Mouse (Mus musculus) forebrain, embryonic 13.5 days (tissue): ENCODE results near the gene 5031439G07Rik. TPM values are rescaled to one million over a fixed set of nuclear protein-coding genes. Genes with fewer than 3 reads are reported as not detected.

ENCODE experiments used
- ATAC-seq: fragments of 200-750 bp; cut with Nextera tagmentation; 2 replicates; pipeline ENCODE4 v1.8.0; 2017
- H3K27ac ChIP-seq: fragments of 300-500 bp; sonication (generic); 2 replicates; pipeline ENCODE4 v1.5.1; 2015; ENCODE audit warnings: inconsistent platforms, mild to moderate bottlenecking, moderate library complexity
- H3K27me3 ChIP-seq: fragments of 300-500 bp; sonication (generic); 2 replicates; pipeline ENCODE4 v1.6.1; 2015; ENCODE audit warnings: mild to moderate bottlenecking, inconsistent platforms
- H3K36me3 ChIP-seq: fragments of 300-500 bp; sonication (generic); 2 replicates; pipeline ENCODE4 v1.6.1; 2015; ENCODE audit warnings: mild to moderate bottlenecking, inconsistent platforms; ENCODE audit not compliant: poor library complexity, severe bottlenecking
- H3K4me1 ChIP-seq: fragments of 300-500 bp; sonication (generic); 2 replicates; pipeline ENCODE4 v1.6.1; 2015; ENCODE audit warnings: inconsistent platforms
- H3K4me2 ChIP-seq: fragments of 300-500 bp; sonication (generic); 2 replicates; pipeline ENCODE4 v1.6.1; 2015; ENCODE audit warnings: inconsistent platforms, mild to moderate bottlenecking, moderate library complexity
- H3K4me3 ChIP-seq: fragments of 300-500 bp; sonication (generic); 2 replicates; pipeline ENCODE4 v1.5.1; 2015; ENCODE audit warnings: mild to moderate bottlenecking, inconsistent platforms
- H3K9ac ChIP-seq: fragments of 300-500 bp; sonication (generic); 2 replicates; pipeline ENCODE4 v1.6.1; 2015; ENCODE audit warnings: mild to moderate bottlenecking, inconsistent platforms
- H3K9me3 ChIP-seq: fragments of 300-500 bp; sonication (generic); replicated peaks from 2 replicates; pipeline ENCODE4 v1.6.1; 2016; ENCODE audit warnings: inconsistent platforms
- whole genome bisulfite sequencing: fragments of 180-500 bp; shearing (Covaris S2); methylation state at CpG from one replicate; pipeline ENCODE4 v1.1.7; 2015; 5-methylcytosine and 5-hydroxymethylcytosine counted together
- polyA plus RNA-seq: library from polyadenylated mRNA; unstranded; fragments of >200 nt; fragmentation: Nextera tagmentation; extraction: Ambion mirVana; gene quantifications from 2 replicates; pipeline ENCODE4 v1.2.1, GENCODE M21; 2015

The 5031439G07Rik gene
- polyA plus RNA-seq, 1 experiment from 2014 or later, result 14.1 TPM

DNA sequence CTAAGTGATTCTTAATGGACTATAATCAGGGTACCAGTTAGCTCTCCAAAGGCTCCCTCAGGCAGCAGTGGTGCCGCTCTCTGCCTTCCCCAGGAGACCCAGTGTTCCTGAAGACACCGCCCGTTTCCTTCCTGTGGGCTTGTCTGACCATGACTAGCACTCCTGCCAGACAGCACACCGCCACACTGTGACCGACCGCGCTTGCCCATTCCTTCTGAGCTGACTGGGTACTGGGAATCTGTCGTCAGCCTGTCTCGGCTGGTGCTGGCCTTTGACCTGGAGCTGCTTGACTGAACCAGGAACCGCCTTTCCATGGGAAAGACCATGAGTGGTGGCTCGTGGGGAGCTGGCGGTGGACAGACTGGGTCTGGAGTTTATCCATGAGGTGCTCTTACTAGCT, 48.2 kb downstream of the 5031439G07Rik start:
- H3K9ac ChIP-seq, result no peak overlapping the region
- no peak overlapping the region for H3K27ac ChIP-seq
- H3K27me3 ChIP-seq, result no peaks in the 10 kb centered on the region
- H3K4me1 ChIP-seq, result no peaks in the 10 kb centered on the region
- no peak overlapping the region for H3K4me3 ChIP-seq
- H3K4me2 ChIP-seq, result no peak overlapping the region
- H3K36me3 ChIP-seq, result peaks cover 83% of the 10 kb centered on the region
- WGBS, result 83% methylated on average over 12 of the region's 12 CpGs
- no peaks in the 10 kb centered on the region for H3K9me3 ChIP-seq
- no peak for ATAC-seq

DNA sequence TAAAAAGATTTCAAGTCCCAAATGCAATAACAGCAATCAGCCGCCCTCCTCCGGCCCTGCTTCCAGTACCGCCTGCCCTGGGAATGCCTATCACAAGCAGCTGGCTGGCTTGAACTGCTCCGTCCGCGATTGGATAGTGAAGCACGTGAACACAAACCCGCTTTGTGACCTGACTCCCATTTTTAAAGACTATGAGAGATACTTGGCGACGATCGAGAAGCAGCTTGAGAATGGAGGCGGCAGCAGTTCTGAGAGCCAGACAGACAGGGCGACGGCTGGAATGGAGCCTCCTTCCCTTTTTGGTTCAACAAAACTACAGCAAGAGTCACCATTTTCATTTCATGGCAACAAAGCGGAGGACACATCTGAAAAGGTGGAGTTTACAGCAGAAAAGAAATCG, 53.5 kb downstream of the 5031439G07Rik start:
- H3K9ac ChIP-seq, result no peak overlapping the region
- H3K27me3 ChIP-seq, result no peaks in the 10 kb centered on the region
- no peak overlapping the region for H3K4me3 ChIP-seq
- no peak overlapping the region for H3K27ac ChIP-seq
- WGBS, result 79% methylated on average over 16 of the region's 16 CpGs
- no peak for ATAC-seq
- H3K36me3 ChIP-seq, result peaks cover 100% of the 10 kb centered on the region
- H3K4me2 ChIP-seq, result no peak overlapping the region
- no peaks in the 10 kb centered on the region for H3K4me1 ChIP-seq
- no peaks in the 10 kb centered on the region for H3K9me3 ChIP-seq

GRCm38 (mm10) chr15:84932351-84932750, 56.0 kb downstream of the 5031439G07Rik start:
- Histone ChIP-seq H3K4me1 (no peaks in the 10 kb centered on the region), H3K9me3 (no peaks in the 10 kb centered on the region), H3K27me3 (no peaks in the 10 kb centered on the region), H3K36me3 (peaks cover 100% of the 10 kb centered on the region), H3K9ac (no peak overlapping the region), H3K4me2 (no peak overlapping the region), H3K27ac (no peak overlapping the region), H3K4me3 (no peak overlapping the region)
- WGBS, result 89% methylated on average over 5 of the region's 5 CpGs
- ATAC-seq, result no peak

DNA sequence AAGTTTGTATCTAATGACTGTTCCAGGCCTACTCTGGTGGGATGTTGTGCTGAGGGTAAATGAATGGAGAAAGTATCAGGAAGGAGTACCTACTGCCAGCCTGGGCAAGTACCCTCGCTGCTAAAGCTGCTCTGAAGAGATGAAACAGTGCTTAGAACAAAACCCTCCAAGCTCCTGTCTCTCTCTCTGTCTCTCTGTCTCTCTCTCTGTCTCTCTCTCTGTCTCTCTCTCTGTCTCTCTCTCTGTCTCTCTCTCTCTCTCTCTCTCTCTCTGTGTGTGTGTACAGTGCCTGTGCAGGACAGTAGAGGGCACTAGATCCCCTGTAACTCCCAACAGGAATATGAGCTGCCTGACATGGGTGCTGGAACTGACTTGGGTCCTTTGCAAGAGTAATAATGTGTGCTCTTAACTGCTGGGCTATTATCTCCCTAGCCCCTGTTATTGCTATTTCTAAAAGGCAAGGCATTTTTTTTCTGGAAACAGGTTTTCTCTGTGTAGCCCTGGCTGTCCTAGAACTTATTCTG, 62.8 kb downstream of the 5031439G07Rik start:
- no peaks in the 10 kb centered on the region for H3K27me3 ChIP-seq
- WGBS, result 74% methylated on average over 1 of the region's 1 CpGs
- peak overlapping the region; percentile 99 for H3K4me3 ChIP-seq
- H3K27ac ChIP-seq, result no peak overlapping the region
- peaks cover 34% of the 10 kb centered on the region for H3K4me1 ChIP-seq
- H3K9ac ChIP-seq, result peak overlapping the region; percentile 45; the same call in 1 of the 2 replicates
- H3K9me3 ChIP-seq, result no peaks in the 10 kb centered on the region
- ATAC-seq, result no peak
- peak overlapping the region; percentile 88 for H3K4me2 ChIP-seq
- peaks cover 34% of the 10 kb centered on the region for H3K36me3 ChIP-seq

DNA sequence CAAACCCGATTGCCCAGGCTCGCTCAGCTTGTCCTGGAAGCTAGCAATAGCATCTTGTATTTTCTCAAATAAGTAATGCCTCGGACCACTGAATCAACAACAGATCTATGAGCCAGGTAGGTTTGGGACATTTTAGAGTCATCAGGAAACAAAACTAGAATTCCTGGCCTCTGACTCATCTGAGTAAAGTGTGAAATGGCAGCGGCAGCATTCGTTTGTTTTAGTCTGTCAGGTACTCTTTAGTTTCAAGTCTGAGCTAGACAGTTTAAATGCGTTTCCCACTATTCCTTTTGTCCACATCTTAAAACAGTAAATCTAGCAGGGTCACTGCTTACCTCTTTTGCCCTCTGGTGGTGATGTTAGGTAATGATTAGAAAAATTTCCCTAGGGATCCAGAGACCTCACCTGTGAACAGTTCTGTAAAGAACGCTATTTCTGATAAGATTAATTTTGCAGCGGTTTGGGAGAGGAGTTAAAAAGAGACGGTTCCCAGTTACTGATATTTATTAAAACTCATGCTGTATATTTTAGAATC, 63.5 kb downstream of the 5031439G07Rik start:
- Histone ChIP-seq H3K4me1 (peaks cover 34% of the 10 kb centered on the region), H3K27ac (no peak overlapping the region), H3K27me3 (no peaks in the 10 kb centered on the region), H3K4me3 (peak overlapping the region; percentile 99), H3K9ac (peak overlapping the region; percentile 99), H3K9me3 (no peaks in the 10 kb centered on the region), H3K36me3 (peaks cover 27% of the 10 kb centered on the region), H3K4me2 (peak overlapping the region; percentile 88)
- no peak for ATAC-seq
- 14% methylated on average over 9 of the region's 9 CpGs for WGBS

- peaks cover 34% of the 10 kb centered on the region for H3K4me1 ChIP-seq
- peak overlapping the region; percentile 88 for H3K4me2 ChIP-seq
- under 1% methylated on average over 53 of the region's 68 CpGs for WGBS
- H3K9me3 ChIP-seq, result no peaks in the 10 kb centered on the region
- peak overlapping the region; percentile 99 for H3K9ac ChIP-seq
- peaks cover 22% of the 10 kb centered on the region for H3K36me3 ChIP-seq
- no peaks in the 10 kb centered on the region for H3K27me3 ChIP-seq
- peak overlapping the region; percentile 95 for H3K27ac ChIP-seq
- ATAC-seq, result peak; percentile 80
- H3K4me3 ChIP-seq, result peak overlapping the region; percentile 99
These were observed 64.7 kb downstream of the 5031439G07Rik start for GRCm38 (mm10) chr15:84923508-84924181.

DNA sequence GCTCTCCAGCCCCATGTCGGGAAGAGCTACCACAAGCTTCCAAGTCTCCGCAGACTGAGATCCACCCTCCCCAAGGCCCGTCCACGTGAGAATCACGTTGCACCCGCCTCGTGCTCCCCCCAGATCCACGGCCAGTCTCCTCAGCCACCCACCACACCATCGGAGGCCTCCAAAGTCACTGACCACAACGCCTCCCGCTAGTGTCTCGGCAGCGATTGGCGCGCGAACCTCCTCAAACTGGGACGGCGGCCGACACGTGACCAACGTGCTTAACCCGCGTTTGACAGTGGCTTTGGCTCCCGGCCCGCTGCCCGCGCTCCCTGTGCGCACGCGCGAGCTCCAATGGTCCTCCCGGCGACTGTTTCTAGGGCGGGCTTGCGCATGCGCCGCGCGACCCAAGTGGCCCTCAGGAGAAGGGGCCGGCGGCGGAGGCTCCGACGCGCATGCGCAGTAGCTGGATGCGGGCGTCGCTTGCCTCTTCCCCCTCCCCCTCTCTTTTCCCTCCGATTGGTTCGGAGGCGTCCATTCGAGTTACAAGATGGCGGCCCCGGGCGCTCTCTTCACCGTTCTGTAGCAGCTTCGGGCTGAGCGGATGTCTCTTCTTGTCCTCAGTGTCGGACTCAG, 65.4 kb downstream of the 5031439G07Rik start, which contains the start of gene Nup50:
Gene Nup50, plus strand, starts transcription at position 528 of the 624 bp plus-strand sequence.
- peak; percentile 93 for ATAC-seq

DNA sequence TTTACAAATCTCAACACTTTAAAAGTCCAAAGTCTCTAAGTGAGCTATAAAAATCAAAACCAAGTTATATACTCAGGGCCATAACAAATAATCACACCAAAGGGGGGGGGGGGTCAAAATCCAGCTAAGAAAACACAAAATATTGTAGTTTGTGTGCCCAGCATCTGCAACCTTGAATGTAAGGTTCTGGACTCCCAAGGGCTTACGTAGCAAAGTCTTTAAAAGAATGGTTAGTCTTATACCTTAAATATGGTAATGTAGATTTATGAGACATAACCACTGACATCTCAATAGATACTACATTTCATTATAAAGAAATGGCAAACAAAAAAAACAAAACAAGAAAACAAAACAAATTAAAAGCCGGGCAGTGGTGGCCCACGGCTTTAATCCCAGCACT, 68.4 kb downstream of the 5031439G07Rik start, which contains the start of gene Gm29666:
Gene Gm29666, minus strand, starts transcription at position 101 of the 400 bp plus-strand sequence.
- ATAC-seq, result no peak
- H3K9me3 ChIP-seq, result no peaks in the 10 kb centered on the region
- 95% methylated on average over 3 of the region's 3 CpGs for WGBS
- H3K27me3 ChIP-seq, result no peaks in the 10 kb centered on the region
- no peak within 1 kb of the TSS for H3K27ac ChIP-seq
- peaks cover 21% of the 10 kb centered on the region for H3K4me1 ChIP-seq
- no peak within 1 kb of the TSS for H3K4me2 ChIP-seq
- no peak within 1 kb of the TSS for H3K9ac ChIP-seq
- 0 out of 2 replicates have a peak, but pooled peaks cover 7% of the 10 kb centered on the region for H3K36me3 ChIP-seq
- H3K4me3 ChIP-seq, result no peak within 1 kb of the TSS

More for the DNA sequence above, 65.4 kb downstream of the 5031439G07Rik start, which contains the start of gene Nup50:
- under 1% methylated on average over 50 of the region's 60 CpGs for WGBS
- Histone ChIP-seq H3K9ac (peak within 1 kb of the TSS; percentile 99), H3K27ac (peak within 1 kb of the TSS; percentile 95), H3K9me3 (no peaks in the 10 kb centered on the region), H3K36me3 (peaks cover 15% of the 10 kb centered on the region), H3K4me1 (peaks cover 34% of the 10 kb centered on the region), H3K4me3 (peak within 1 kb of the TSS; percentile 99), H3K4me2 (peak within 1 kb of the TSS; percentile 88), H3K27me3 (no peaks in the 10 kb centered on the region)

DNA sequence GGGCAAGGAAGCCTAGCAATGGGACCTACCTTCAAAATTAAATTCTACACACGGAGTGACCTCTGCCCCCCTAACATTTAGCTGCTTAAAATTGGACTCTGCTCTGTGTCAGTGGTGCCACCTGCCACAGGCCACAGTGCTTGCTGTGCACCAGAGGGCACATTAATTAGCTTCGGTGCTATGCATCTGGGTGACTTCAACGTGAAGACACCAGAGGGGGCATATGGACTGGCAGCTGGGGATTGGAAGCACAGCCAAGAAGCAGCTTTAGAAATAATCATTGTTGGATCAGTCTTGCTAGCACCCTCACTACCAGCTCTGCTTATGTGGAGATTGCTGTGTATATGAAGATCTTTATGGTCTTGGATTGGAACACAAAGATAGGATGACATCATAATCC, 75.2 kb downstream of the 5031439G07Rik start:
- no peak overlapping the region for H3K9ac ChIP-seq
- 86% methylated on average over 3 of the region's 3 CpGs for WGBS
- H3K27ac ChIP-seq, result no peak overlapping the region
- no peak overlapping the region for H3K4me2 ChIP-seq
- H3K4me3 ChIP-seq, result no peak overlapping the region
- ATAC-seq, result no peak
- H3K9me3 ChIP-seq, result peaks cover 9% of the 10 kb centered on the region; the same call in 1 of the 2 replicates
- no peaks in the 10 kb centered on the region for H3K27me3 ChIP-seq
- peaks cover 16% of the 10 kb centered on the region for H3K36me3 ChIP-seq
- no peaks in the 10 kb centered on the region for H3K4me1 ChIP-seq

DNA sequence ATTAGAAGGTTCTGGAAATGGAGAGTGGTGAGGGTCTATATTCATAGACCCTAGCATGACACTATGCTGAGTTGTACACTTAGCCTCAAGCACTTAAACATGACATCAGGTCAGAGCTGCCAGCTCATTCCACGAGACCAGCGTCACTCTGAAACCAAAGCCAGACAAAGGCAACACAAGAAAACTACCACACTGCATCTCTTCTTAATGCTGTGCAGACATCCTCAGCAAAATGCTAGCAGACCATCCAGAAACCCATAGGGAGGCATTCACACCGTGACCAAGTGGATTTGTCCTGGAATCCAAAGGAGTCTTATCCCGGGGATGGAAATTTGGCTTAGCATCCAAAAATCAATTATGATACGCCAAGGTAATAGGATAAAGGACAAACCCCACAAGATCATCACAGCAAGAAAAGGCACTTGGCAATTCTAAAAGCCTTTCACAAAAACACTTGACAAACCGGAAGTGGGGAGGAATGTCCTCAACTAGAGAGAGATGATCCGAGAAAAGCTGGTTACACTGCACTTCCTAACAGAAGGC, 84.4 kb downstream of the 5031439G07Rik start:
- H3K4me2 ChIP-seq, result no peak overlapping the region
- H3K9me3 ChIP-seq, result no peaks in the 10 kb centered on the region
- H3K27me3 ChIP-seq, result no peaks in the 10 kb centered on the region
- H3K4me3 ChIP-seq, result no peak overlapping the region
- H3K9ac ChIP-seq, result no peak overlapping the region
- ATAC-seq, result no peak
- no peaks in the 10 kb centered on the region for H3K36me3 ChIP-seq
- H3K4me1 ChIP-seq, result peaks cover 4% of the 10 kb centered on the region
- no peak overlapping the region for H3K27ac ChIP-seq
- WGBS, result 69% methylated on average over 7 of the region's 7 CpGs

- WGBS, result 19% methylated on average over 7 of the region's 7 CpGs
- Histone ChIP-seq H3K4me2 (peak overlapping the region; percentile 36), H3K27me3 (no peaks in the 10 kb centered on the region), H3K36me3 (no peaks in the 10 kb centered on the region), H3K4me1 (peaks cover 17% of the 10 kb centered on the region), H3K9me3 (peaks cover 4% of the 10 kb centered on the region), H3K4me3 (no peak overlapping the region), H3K27ac (peak overlapping the region; percentile 62), H3K9ac (no peak overlapping the region)
- peak; percentile 75 for ATAC-seq
These were observed 90.3 kb downstream of the 5031439G07Rik start for GRCm38 (mm10) chr15:84898077-84898476.

GRCm38 (mm10) chr15:84896664-84897063, 91.7 kb downstream of the 5031439G07Rik start:
- Histone ChIP-seq H3K9ac (no peak overlapping the region), H3K27ac (no peak overlapping the region), H3K4me1 (peaks cover 17% of the 10 kb centered on the region), H3K9me3 (peaks cover 4% of the 10 kb centered on the region), H3K4me2 (no peak overlapping the region), H3K36me3 (no peaks in the 10 kb centered on the region), H3K27me3 (no peaks in the 10 kb centered on the region), H3K4me3 (no peak overlapping the region)
- whole genome bisulfite sequencing, result 72% methylated on average over 1 of the region's 1 CpGs
- no peak for ATAC-seq
